Mouse (Mus musculus) cerebellum, adult 9-11 months (tissue): ENCODE results near the gene Stard13.

ENCODE experiments used
- DNase-seq: peaks from one replicate; pipeline ENCODE4 v3.0.0; 2022

The Stard13 gene

GRCm38 (mm10) chr5:151055426-151056090 is 178.1 kb downstream of the Stard13 start:
- no peak for DNase-seq

- no peak for DNase-seq
Observed at GRCm38 (mm10) chr5:151054743-151055114, 178.9 kb downstream of the Stard13 start.

GRCm38 (mm10) chr5:151054100-151054742 is 179.4 kb downstream of the Stard13 start:
- DNase-seq: no peak

- no peak for DNase-seq
Observed at GRCm38 (mm10) chr5:151053190-151053589, 180.4 kb downstream of the Stard13 start.

GRCm38 (mm10) chr5:151052331-151052730 is 181.3 kb downstream of the Stard13 start:
- DNase-seq: no peak

- DNase-seq: no peak
Observed at GRCm38 (mm10) chr5:151047488-151047887, 186.1 kb downstream of the Stard13 start.

GRCm38 (mm10) chr5:151046917-151047316 is 186.7 kb downstream of the Stard13 start:
- no peak for DNase-seq

- DNase-seq: no peak
Observed at GRCm38 (mm10) chr5:151046131-151046530, 187.5 kb downstream of the Stard13 start.

GRCm38 (mm10) chr5:151042911-151043310 is 190.7 kb downstream of the Stard13 start:
- no peak for DNase-seq

GRCm38 (mm10) chr5:151037871-151038270 is 195.8 kb downstream of the Stard13 start:
- no peak for DNase-seq

GRCm38 (mm10) chr5:151034715-151035512 is 198.7 kb downstream of the Stard13 start:
- no peak for DNase-seq

GRCm38 (mm10) chr5:151028906-151029305 is 204.7 kb downstream of the Stard13 start:
- no peak for DNase-seq

GRCm38 (mm10) chr5:151027171-151027570 is 206.5 kb downstream of the Stard13 start:
- DNase-seq: peak; percentile 45

GRCm38 (mm10) chr5:151026069-151026468 is 207.6 kb downstream of the Stard13 start:
- DNase-seq: no peak

GRCm38 (mm10) chr5:151024483-151024882 is 209.2 kb downstream of the Stard13 start:
- DNase-seq: no peak

GRCm38 (mm10) chr5:151023461-151023860 is 210.2 kb downstream of the Stard13 start:
- peak; percentile 77 for DNase-seq

- no peak for DNase-seq
Observed at GRCm38 (mm10) chr5:151022939-151023338, 210.7 kb downstream of the Stard13 start.

GRCm38 (mm10) chr5:151022026-151022425 is 211.6 kb downstream of the Stard13 start:
- no peak for DNase-seq

- no peak for DNase-seq
Observed at GRCm38 (mm10) chr5:151020831-151021230, 212.8 kb downstream of the Stard13 start.

- DNase-seq: no peak
Observed at GRCm38 (mm10) chr5:151020031-151020820, 213.4 kb downstream of the Stard13 start.

- no peak for DNase-seq
Observed at GRCm38 (mm10) chr5:151018959-151019358, 214.7 kb downstream of the Stard13 start.

GRCm38 (mm10) chr5:151018450-151018849 is 215.2 kb downstream of the Stard13 start:
- no peak for DNase-seq

- DNase-seq: no peak
Observed at GRCm38 (mm10) chr5:151004216-151004755, 229.3 kb downstream of the Stard13 start.
